Mouse (Mus musculus): ENCODE measurements around the gene Natd1. TPM values are rescaled to one million over a fixed set of nuclear protein-coding genes. Genes with fewer than 3 reads are reported as not detected.
"Not testable (repeated sequence)": the region's sequence is repeated elsewhere in the genome, so short reads cannot be mapped to it uniquely, and the experiment has no call there.

Gene Natd1
- total RNA-seq, 1 experiment from 2014 or later, result 17.9 TPM

GRCm38 (mm10) chr11:60890286-60890685, 24.3 kb downstream of the Natd1 start:
- DNase-seq, result no peak

GRCm38 (mm10) chr11:60889861-60890260, 24.7 kb downstream of the Natd1 start:
- DNase-seq, result no peak

DNA sequence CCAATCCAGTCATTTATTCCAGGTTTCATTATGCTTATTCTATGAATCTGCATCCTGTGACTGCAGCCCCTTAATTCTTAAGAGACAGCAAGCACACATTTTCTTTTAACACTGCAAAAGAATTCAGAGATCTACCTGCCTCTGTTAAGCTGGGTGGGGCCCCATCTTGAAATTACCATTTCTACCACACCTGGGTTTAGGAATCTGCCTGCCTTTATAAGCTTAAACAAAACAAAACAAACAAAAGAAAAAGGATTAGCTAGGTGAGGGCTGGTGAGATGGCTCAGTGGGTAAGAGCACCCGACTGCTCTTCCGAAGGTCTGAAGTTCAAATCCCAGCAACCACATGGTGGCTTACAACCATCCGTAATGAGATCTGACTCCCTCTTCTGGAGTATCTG, 27.6 kb downstream of the Natd1 start:
- DNase-seq, result not testable (repeated sequence)

GRCm38 (mm10) chr11:60882386-60882785, 32.2 kb downstream of the Natd1 start:
- DNase-seq, result no peak

- DNase-seq, result no peak
Observed at GRCm38 (mm10) chr11:60880559-60880958, 34.0 kb downstream of the Natd1 start.

DNA sequence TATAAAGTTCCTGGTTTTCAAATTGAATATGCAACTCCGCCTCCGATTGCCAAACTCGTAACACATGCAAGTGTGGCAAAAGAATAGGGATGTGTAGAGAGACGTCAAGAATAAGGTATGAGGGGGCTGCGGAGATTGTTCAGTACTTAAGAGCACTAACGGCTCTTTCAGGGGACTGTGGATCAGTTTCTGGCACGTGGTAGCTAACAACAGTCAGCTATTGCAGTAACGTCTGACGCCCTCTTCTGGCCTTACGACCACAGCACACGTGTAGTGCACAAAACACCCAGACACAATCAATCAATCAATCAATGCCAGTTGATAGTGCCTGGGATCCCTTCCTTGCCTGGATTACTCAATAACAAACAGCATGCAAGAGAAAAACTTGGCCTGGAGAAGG, 35.1 kb downstream of the Natd1 start:
- DNase-seq, result peak; percentile 75

DNA sequence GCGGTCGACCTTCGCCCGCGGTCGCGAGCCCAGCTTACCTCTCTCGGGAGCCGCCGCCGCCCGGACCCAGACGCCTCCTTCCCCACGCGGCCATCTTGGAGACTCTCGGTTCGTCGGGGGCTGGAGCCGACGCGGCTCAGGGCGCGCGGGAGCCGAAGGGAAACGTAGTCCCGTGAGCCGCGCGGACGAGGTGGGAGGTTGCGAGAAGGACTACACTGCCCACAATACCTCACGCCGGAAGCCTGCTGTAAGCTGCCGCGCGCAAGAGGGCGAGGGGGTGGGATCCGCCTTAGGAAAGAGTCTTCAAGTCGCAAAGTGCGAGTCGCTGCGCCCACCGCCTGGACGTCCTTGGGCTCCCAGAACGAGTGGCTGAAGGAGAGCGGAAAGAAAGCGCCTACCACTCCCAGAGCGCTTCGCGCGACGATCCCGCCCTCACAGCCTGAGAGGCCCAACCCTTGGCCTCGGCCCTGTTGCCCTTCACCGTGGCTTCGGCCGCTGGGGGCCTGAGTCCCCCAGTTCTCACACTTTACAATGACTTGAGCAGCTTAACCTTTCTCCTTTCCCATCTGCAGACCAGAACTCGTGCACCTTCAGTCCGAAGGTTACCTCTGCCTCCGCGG, 35.8 kb downstream of the Natd1 start, which contains the start of gene Tmem11:
Tmem11 (minus strand) TSS at position 598 of the 620 bp plus-strand sequence.
- DNase-seq, result peak; percentile 97

DNA sequence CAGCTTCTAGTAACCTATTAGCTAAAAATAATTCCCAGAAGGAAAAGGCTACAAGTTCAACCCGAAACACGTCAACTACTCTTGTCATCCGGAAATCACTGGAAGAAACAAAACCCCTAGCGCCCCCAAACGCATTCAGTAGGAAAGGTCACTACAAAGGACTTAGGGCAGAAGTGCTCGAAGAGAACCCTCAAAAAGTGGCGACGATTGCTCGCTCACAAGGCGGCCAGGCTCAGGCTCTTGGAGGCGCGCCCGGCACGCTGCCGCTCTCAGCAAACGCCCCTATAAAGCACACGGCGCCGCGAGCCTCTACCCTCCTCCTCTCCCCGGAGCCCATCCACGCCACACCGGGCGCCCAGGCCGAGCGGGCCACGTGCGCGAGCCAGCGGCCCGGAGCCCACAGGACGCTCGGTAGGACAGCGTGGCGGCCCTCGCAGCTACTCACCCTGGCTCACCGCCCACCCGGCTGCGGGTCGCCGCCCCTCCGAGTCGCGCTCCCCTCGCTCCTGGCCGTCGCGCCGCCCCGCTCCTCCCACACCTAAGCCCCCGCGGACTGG, 36.4 kb downstream of the Natd1 start:
- peak; percentile 75 for DNase-seq

- no peak for DNase-seq
Observed at GRCm38 (mm10) chr11:60873101-60873500, 41.4 kb downstream of the Natd1 start.

GRCm38 (mm10) chr11:60871409-60871808, 43.1 kb downstream of the Natd1 start:
- DNase-seq, result no peak

DNA sequence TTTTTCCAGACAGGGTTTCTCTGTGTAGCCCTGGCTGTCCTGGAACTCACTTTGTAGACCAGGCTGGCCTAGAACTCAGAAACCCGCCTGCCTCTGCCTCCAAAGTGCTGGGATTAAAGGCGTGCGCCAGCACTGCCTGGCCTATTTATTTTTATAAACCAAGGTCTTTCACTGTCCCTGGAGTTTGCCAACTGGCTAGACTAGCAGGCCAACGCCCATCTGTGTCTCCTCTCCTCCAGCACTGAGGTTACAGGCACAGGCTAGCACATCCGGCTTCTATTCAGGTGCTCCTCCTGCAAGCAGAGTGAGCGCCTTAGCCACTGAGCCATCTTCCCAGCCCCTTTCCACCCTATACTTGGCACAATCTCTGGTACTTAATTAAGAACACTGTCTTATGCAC, 45.1 kb downstream of the Natd1 start:
- peak; percentile 32 for DNase-seq

- DNase-seq, result peak; percentile 45
Observed at GRCm38 (mm10) chr11:60867904-60868303, 46.6 kb downstream of the Natd1 start.

GRCm38 (mm10) chr11:60867456-60867855, 47.1 kb downstream of the Natd1 start:
- no peak for DNase-seq

GRCm38 (mm10) chr11:60866021-60866420, 48.5 kb downstream of the Natd1 start:
- no peak for DNase-seq

GRCm38 (mm10) chr11:60864916-60865315, 49.6 kb downstream of the Natd1 start:
- DNase-seq, result peak; percentile 58

DNA sequence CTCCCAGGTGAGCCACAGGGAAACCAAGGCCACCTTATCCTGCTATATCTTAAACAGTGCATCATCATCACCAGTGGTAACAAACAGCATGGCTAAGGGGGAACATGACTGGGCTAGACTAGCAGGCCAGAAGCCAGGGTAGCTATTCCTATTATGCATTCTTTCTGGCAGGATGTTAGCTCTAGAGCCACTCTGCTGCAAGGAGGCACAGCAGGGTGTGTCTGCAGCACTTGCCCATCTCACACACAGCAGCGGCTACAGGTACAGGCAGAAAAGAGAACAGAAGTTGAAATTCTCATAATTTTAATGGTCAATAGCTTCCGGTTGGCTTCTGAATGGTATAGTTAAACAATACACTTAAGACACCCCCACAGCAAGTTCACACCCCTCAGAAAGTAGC, 50.4 kb downstream of the Natd1 start:
- no peak for DNase-seq

DNA sequence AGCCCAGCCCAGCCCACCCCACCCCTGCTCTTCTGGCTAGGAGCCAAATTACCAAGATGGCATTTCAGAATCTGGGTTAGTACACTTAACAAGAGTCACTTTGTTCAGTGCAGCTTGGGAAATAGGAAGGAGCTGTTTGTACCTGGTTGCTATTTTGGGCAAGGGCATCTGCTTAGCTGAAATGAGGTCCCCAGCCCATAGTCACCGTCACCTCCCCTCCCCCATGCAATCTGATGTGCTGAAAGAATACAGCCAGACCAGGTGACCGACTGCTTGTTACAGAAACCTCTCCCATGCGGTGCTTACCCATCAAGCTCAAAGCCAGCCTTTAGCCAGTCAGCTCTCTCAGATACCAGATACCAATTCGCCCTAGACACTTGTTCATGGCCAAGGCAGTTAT, 51.4 kb downstream of the Natd1 start:
- DNase-seq, result no peak

- DNase-seq, result peak; percentile 67
Observed at GRCm38 (mm10) chr11:60861993-60862392, 52.6 kb downstream of the Natd1 start.

- no peak for DNase-seq
Observed at GRCm38 (mm10) chr11:60856587-60856986, 58.0 kb downstream of the Natd1 start.

Other genes starting within 250 kb of the Natd1 start
- 23.7 and 28.8 TPM in 2 replicates for gene Llgl1, start 215.0 kb downstream of the Natd1 start, total RNA-seq (2021)
- gene Flii, start 187.5 kb downstream of the Natd1 start, total RNA-seq (2021), result 126 and 137 TPM in 2 replicates
- 30.8 and 36.0 TPM in 2 replicates for gene Mief2, start 186.4 kb downstream of the Natd1 start, total RNA-seq (2021)
- gene Top3a, start 137.4 kb downstream of the Natd1 start, total RNA-seq (2021), result 9.2 and 9.7 TPM in 2 replicates
- gene Smcr8, start 137.2 kb downstream of the Natd1 start, total RNA-seq (2021), result 20.8 and 22.4 TPM in 2 replicates
- 87.9 and 89.6 TPM in 2 replicates for gene Shmt1, start 103.0 kb downstream of the Natd1 start, total RNA-seq (2021)
- 42.8 and 44.0 TPM in 2 replicates for gene Dhrs7b, start 84.1 kb downstream of the Natd1 start, total RNA-seq (2021)
- 48.9 and 49.8 TPM in 2 replicates for gene Tmem11, start 35.5 kb downstream of the Natd1 start, total RNA-seq (2021)
- gene Map2k3, start 17.3 kb upstream of the Natd1 start, total RNA-seq (2021), result 70.0 and 74.3 TPM in 2 replicates
- gene Kcnj12, start 107.8 kb upstream of the Natd1 start, total RNA-seq (2021), result 1.5 and 1.6 TPM in 2 replicates
- 0.85 and 3.9 TPM in 2 replicates for gene Tnfrsf13b, start 212.0 kb upstream of the Natd1 start, total RNA-seq (2021)